Mouse (Mus musculus) limb, embryonic 12.5 days (tissue): ENCODE measurements around the gene Axdnd1. TPM values are rescaled to one million over a fixed set of nuclear protein-coding genes. Genes with fewer than 3 reads are reported as not detected.

Experiments
- ATAC-seq: fragments of 200-750 bp; cut with Nextera tagmentation; 2 replicates; pipeline ENCODE4 v1.8.0; 2017; ENCODE audit warnings: low read depth, moderate TSS enrichment; ENCODE audit not compliant: insufficient number of reproducible peaks, insufficient read depth, low FRiP score, low TSS enrichment
- H3K27ac ChIP-seq: fragments of 300-500 bp; sonication (generic); 2 replicates; pipeline ENCODE4 v1.5.1; 2016; ENCODE audit warnings: mild to moderate bottlenecking, moderate library complexity
- H3K27me3 ChIP-seq: fragments of 300-500 bp; sonication (generic); 2 replicates; pipeline ENCODE4 v1.6.1; 2016; ENCODE audit warnings: mild to moderate bottlenecking, moderate library complexity
- H3K36me3 ChIP-seq: fragments of 300-500 bp; sonication (generic); 2 replicates; pipeline ENCODE4 v1.6.1; 2016; ENCODE audit warnings: mild to moderate bottlenecking, moderate library complexity
- H3K4me1 ChIP-seq: fragments of 300-500 bp; sonication (generic); replicated peaks from 2 replicates; pipeline ENCODE4 v1.6.1; 2016
- H3K4me2 ChIP-seq: fragments of 300-500 bp; sonication (generic); 2 replicates; pipeline ENCODE4 v1.6.1; 2016; ENCODE audit warnings: mild to moderate bottlenecking, moderate library complexity
- H3K4me3 ChIP-seq: fragments of 300-500 bp; sonication (generic); replicated peaks from 2 replicates; pipeline ENCODE4 v1.5.1; 2016; ENCODE audit warnings: mild to moderate bottlenecking
- H3K9ac ChIP-seq: fragments of 300-500 bp; sonication (generic); replicated peaks from 2 replicates; pipeline ENCODE4 v1.6.1; 2016; ENCODE audit warnings: mild to moderate bottlenecking, moderate library complexity
- H3K9me3 ChIP-seq: fragments of 300-500 bp; sonication (generic); 2 replicates; pipeline ENCODE4 v1.6.1; 2016; ENCODE audit warnings: mild to moderate bottlenecking, moderate library complexity
- WGBS: fragments of 180-500 bp; shearing (Covaris S2); methylation state at CpG from one replicate; pipeline ENCODE4 v1.1.7; 2016; 5-methylcytosine and 5-hydroxymethylcytosine counted together
- polyA plus RNA-seq: library from polyadenylated mRNA; unstranded; fragments of >200 nt; fragmentation: Nextera tagmentation; extraction: Ambion mirVana; gene quantifications from 2 replicates; pipeline ENCODE4 v1.2.1, GENCODE M21; 2016

The Axdnd1 gene
- polyA plus RNA-seq, 1 experiment from 2014 or later = 0.30 TPM

DNA sequence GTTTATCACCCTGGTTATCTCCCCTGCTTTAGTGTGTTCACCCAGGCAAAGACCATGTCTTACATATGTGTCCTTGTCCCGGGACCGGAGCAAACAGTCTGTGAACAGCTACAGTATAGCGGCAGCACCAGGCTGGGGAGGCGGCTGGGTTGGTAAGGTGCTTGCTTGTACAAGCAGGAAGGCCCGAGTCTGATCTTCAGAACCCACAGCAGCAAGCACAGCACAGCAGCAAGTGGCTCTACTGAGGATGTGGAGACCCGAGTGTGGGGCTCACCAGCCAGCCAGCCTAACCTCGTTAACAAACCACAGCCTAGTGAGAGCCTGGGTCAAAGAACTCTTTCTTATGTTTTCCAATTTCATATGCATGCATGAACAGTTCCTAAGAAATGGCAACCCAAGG is 140.8 kb downstream of the Axdnd1 start:
- Histone ChIP-seq H3K27me3 (no peaks in the 10 kb centered on the region), H3K36me3 (no peaks in the 10 kb centered on the region), H3K9me3 (no peaks in the 10 kb centered on the region), H3K9ac (no peak overlapping the region), H3K27ac (no peak overlapping the region), H3K4me1 (no peaks in the 10 kb centered on the region), H3K4me3 (no peak overlapping the region), H3K4me2 (no peak overlapping the region)
- no peak for ATAC-seq
- WGBS = 83% methylated on average over 7 of the region's 7 CpGs

DNA sequence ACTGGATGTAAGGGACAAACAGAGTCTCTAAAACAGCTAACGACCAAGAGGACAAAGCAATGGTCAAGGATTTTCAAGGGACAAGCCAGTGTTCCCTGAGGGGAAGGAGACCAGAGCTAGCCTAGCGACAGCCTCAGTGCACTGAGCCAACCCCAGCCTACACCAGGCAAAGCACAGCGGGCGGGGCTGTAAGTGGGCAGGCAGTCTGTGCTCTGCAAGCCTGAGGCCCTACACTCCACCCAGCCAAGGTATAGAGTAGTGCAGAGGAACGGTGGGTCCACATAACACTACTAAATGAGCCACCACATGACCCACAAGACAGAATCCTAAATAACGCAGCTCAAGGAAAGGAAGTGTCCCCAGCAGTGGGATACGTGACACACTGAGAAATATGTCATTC is 147.3 kb downstream of the Axdnd1 start:
- no peak overlapping the region for H3K4me2 ChIP-seq
- no peak for ATAC-seq
- no peak overlapping the region for H3K27ac ChIP-seq
- no peaks in the 10 kb centered on the region for H3K36me3 ChIP-seq
- no peaks in the 10 kb centered on the region for H3K27me3 ChIP-seq
- no peak overlapping the region for H3K4me3 ChIP-seq
- 53% methylated on average over 7 of the region's 7 CpGs for WGBS
- no peak overlapping the region for H3K9ac ChIP-seq
- H3K4me1 ChIP-seq = peaks cover 3% of the 10 kb centered on the region; the same call in 1 of the 2 replicates
- H3K9me3 ChIP-seq = no peaks in the 10 kb centered on the region

Other genes starting within 250 kb of the Axdnd1 start
- gene Fam163a, start 216.1 kb downstream of the Axdnd1 start, polyA plus RNA-seq = 0.97 and 1.0 TPM in 2 replicates
- gene Tdrd5, start 117.5 kb downstream of the Axdnd1 start, polyA plus RNA-seq = 0.40 TPM in 1 of 2 replicates, not detected in the other
- not detected in 2 replicates for gene Nphs2, start 110.4 kb downstream of the Axdnd1 start, polyA plus RNA-seq
- 862 and 893 TPM in 2 replicates for gene Gm2000, start 55.1 kb downstream of the Axdnd1 start, polyA plus RNA-seq
- gene Soat1, start 53.2 kb upstream of the Axdnd1 start, polyA plus RNA-seq = 29.7 and 36.2 TPM in 2 replicates
- 0.33 and 0.59 TPM in 2 replicates for gene Gm10031, start 102.9 kb upstream of the Axdnd1 start, polyA plus RNA-seq
- gene Abl2, start 137.6 kb upstream of the Axdnd1 start, polyA plus RNA-seq = 6.0 and 6.1 TPM in 2 replicates